Mouse (Mus musculus) heart, embryonic 15.5 days (tissue): ENCODE measurements around the gene Zfp747. TPM values are rescaled to one million over a fixed set of nuclear protein-coding genes. Genes with fewer than 3 reads are reported as not detected.
"Not testable (repeated sequence)": the region's sequence is repeated elsewhere in the genome, so short reads cannot be mapped to it uniquely, and the experiment has no call there.

ENCODE experiments used
- ATAC-seq: fragments of 200-750 bp; cut with Nextera tagmentation; replicated peaks from 2 replicates; pipeline ENCODE4 v1.8.0; 2017; ENCODE audit warnings: low read depth, moderate TSS enrichment; ENCODE audit not compliant: insufficient number of reproducible peaks, insufficient read depth, low FRiP score
- H3K27ac ChIP-seq: fragments of 300-500 bp; sonication (generic); 2 replicates; pipeline ENCODE4 v1.5.1; 2015; ENCODE audit warnings: mild to moderate bottlenecking, inconsistent platforms
- H3K27me3 ChIP-seq: fragments of 300-500 bp; sonication (generic); 2 replicates; pipeline ENCODE4 v1.6.1; 2015; ENCODE audit warnings: inconsistent platforms
- H3K36me3 ChIP-seq: fragments of 300-500 bp; sonication (generic); 2 replicates; pipeline ENCODE4 v1.6.1; 2015; ENCODE audit warnings: mild to moderate bottlenecking, inconsistent platforms
- H3K4me1 ChIP-seq: fragments of 300-500 bp; sonication (generic); replicated peaks from 2 replicates; pipeline ENCODE4 v1.6.1; 2015; ENCODE audit warnings: inconsistent platforms
- H3K4me2 ChIP-seq: fragments of 300-500 bp; sonication (generic); 2 replicates; pipeline ENCODE4 v1.6.1; 2015; ENCODE audit warnings: inconsistent platforms, mild to moderate bottlenecking, moderate library complexity
- H3K4me3 ChIP-seq: fragments of 300-500 bp; sonication (generic); 2 replicates; pipeline ENCODE4 v1.5.1; 2015; ENCODE audit warnings: mild to moderate bottlenecking, inconsistent platforms
- H3K9ac ChIP-seq: fragments of 300-500 bp; sonication (generic); 2 replicates; pipeline ENCODE4 v1.6.1; 2015; ENCODE audit warnings: mild to moderate bottlenecking, inconsistent platforms
- H3K9me3 ChIP-seq: fragments of 300-500 bp; sonication (generic); replicated peaks from 2 replicates; pipeline ENCODE4 v1.6.1; 2016; ENCODE audit warnings: inconsistent platforms
- WGBS: fragments of 180-500 bp; shearing (Covaris S2); methylation state at CpG from one replicate; pipeline ENCODE4 v1.1.7; 2015; ENCODE audit warnings: mixed read lengths; 5-methylcytosine and 5-hydroxymethylcytosine counted together
- polyA plus RNA-seq: library from polyadenylated mRNA; unstranded; fragments of >200 nt; fragmentation: Nextera tagmentation; extraction: Ambion mirVana; gene quantifications from 2 replicates; pipeline ENCODE4 v1.2.1, GENCODE M21; 2015

Zfp747 gene
- polyA plus RNA-seq, 1 experiment from 2014 or later = 4.6 TPM

GRCm38 (mm10) chr7:127366249-127366648, 9.6 kb downstream of the Zfp747 start:
- Histone ChIP-seq H3K9ac (no peak overlapping the region), H3K4me2 (no peak overlapping the region), H3K27me3 (peaks cover 11% of the 10 kb centered on the region; the same call in 1 of the 2 replicates), H3K9me3 (no peaks in the 10 kb centered on the region), H3K27ac (no peak overlapping the region), H3K4me1 (peaks cover 9% of the 10 kb centered on the region), H3K36me3 (no peaks in the 10 kb centered on the region), H3K4me3 (no peak overlapping the region)
- WGBS = 60% methylated on average over 3 of the region's 3 CpGs
- ATAC-seq = no peak

- H3K4me2 ChIP-seq = peak overlapping the region; percentile 83
- H3K9ac ChIP-seq = no peak overlapping the region
- H3K9me3 ChIP-seq = no peaks in the 10 kb centered on the region
- no peaks in the 10 kb centered on the region for H3K36me3 ChIP-seq
- ATAC-seq = no peak
- 68% methylated on average over 4 of the region's 4 CpGs for WGBS
- H3K4me3 ChIP-seq = peak overlapping the region; percentile 42
- peaks cover 20% of the 10 kb centered on the region for H3K27me3 ChIP-seq
- no peak overlapping the region for H3K27ac ChIP-seq
- peaks cover 9% of the 10 kb centered on the region for H3K4me1 ChIP-seq
These were observed 11.7 kb downstream of the Zfp747 start for GRCm38 (mm10) chr7:127364166-127364565.

- peak; percentile 18; the same call in 1 of the 2 replicates for ATAC-seq
- Histone ChIP-seq H3K36me3 (no peaks in the 10 kb centered on the region), H3K27me3 (peaks cover 21% of the 10 kb centered on the region), H3K4me1 (peaks cover 9% of the 10 kb centered on the region), H3K4me3 (peak overlapping the region; percentile 42), H3K9ac (peak overlapping the region; percentile 66), H3K27ac (no peak overlapping the region), H3K9me3 (no peaks in the 10 kb centered on the region), H3K4me2 (peak overlapping the region; percentile 83)
- 4% methylated on average over 24 of the region's 24 CpGs for WGBS
These were observed 12.4 kb downstream of the Zfp747 start for GRCm38 (mm10) chr7:127363475-127363921.

GRCm38 (mm10) chr7:127362418-127362817, 13.4 kb downstream of the Zfp747 start:
- not testable (repeated sequence) for H3K9me3 ChIP-seq, H3K4me1 ChIP-seq, ATAC-seq, H3K27ac ChIP-seq, H3K36me3 ChIP-seq
- H3K27me3 ChIP-seq = peaks cover 23% of the 10 kb centered on the region
- H3K4me2 ChIP-seq = peak overlapping the region; percentile 55
- peak overlapping the region; percentile 38; the same call in 1 of the 2 replicates for H3K9ac ChIP-seq
- H3K4me3 ChIP-seq = peak overlapping the region; percentile 38
- WGBS = 19% methylated on average over 13 of the region's 13 CpGs

- 39% methylated on average over 13 of the region's 13 CpGs for WGBS
- Histone ChIP-seq H3K36me3 (no peaks in the 10 kb centered on the region), H3K27ac (no peak overlapping the region), H3K9ac (no peak overlapping the region), H3K4me2 (no peak overlapping the region), H3K27me3 (peaks cover 25% of the 10 kb centered on the region), H3K4me3 (no peak overlapping the region), H3K9me3 (no peaks in the 10 kb centered on the region), H3K4me1 (peaks cover 9% of the 10 kb centered on the region)
- no peak for ATAC-seq
These were observed 14.4 kb downstream of the Zfp747 start for GRCm38 (mm10) chr7:127361449-127361848.

- H3K9ac ChIP-seq = no peak overlapping the region
- H3K4me3 ChIP-seq = no peak overlapping the region
- H3K36me3 ChIP-seq = no peaks in the 10 kb centered on the region
- no peak for ATAC-seq
- H3K9me3 ChIP-seq = no peaks in the 10 kb centered on the region
- no peak overlapping the region for H3K27ac ChIP-seq
- WGBS = 63% methylated on average over 4 of the region's 4 CpGs
- peaks cover 9% of the 10 kb centered on the region for H3K4me1 ChIP-seq
- H3K27me3 ChIP-seq = peaks cover 27% of the 10 kb centered on the region
- no peak overlapping the region for H3K4me2 ChIP-seq
These were observed 15.6 kb downstream of the Zfp747 start for GRCm38 (mm10) chr7:127360265-127360664.

- ATAC-seq = no peak
- H3K36me3 ChIP-seq = no peaks in the 10 kb centered on the region
- peaks cover 23% of the 10 kb centered on the region for H3K27me3 ChIP-seq
- no peak overlapping the region for H3K4me2 ChIP-seq
- no peak overlapping the region for H3K27ac ChIP-seq
- no peak overlapping the region for H3K9ac ChIP-seq
- no peak overlapping the region for H3K4me3 ChIP-seq
- WGBS = 61% methylated on average over 4 of the region's 4 CpGs
- H3K9me3 ChIP-seq = no peaks in the 10 kb centered on the region
- peaks cover 5% of the 10 kb centered on the region for H3K4me1 ChIP-seq
These were observed 17.4 kb downstream of the Zfp747 start for GRCm38 (mm10) chr7:127358472-127358871.

GRCm38 (mm10) chr7:127357871-127358270, 18.0 kb downstream of the Zfp747 start:
- no peak overlapping the region for H3K4me2 ChIP-seq
- H3K9ac ChIP-seq = no peak overlapping the region
- peaks cover 21% of the 10 kb centered on the region for H3K27me3 ChIP-seq
- WGBS = 57% methylated on average over 2 of the region's 2 CpGs
- H3K9me3 ChIP-seq = no peaks in the 10 kb centered on the region
- H3K4me1 ChIP-seq = peaks cover 3% of the 10 kb centered on the region; the same call in 1 of the 2 replicates
- no peak for ATAC-seq
- no peak overlapping the region for H3K27ac ChIP-seq
- H3K36me3 ChIP-seq = no peaks in the 10 kb centered on the region
- H3K4me3 ChIP-seq = no peak overlapping the region

GRCm38 (mm10) chr7:127355796-127356195, 20.1 kb downstream of the Zfp747 start:
- Histone ChIP-seq H3K27ac (no peak overlapping the region), H3K9me3 (no peaks in the 10 kb centered on the region), H3K9ac (no peak overlapping the region), H3K4me2 (no peak overlapping the region), H3K4me3 (no peak overlapping the region), H3K27me3 (peaks cover 15% of the 10 kb centered on the region; the same call in 1 of the 2 replicates), H3K4me1 (no peaks in the 10 kb centered on the region), H3K36me3 (no peaks in the 10 kb centered on the region)
- no peak for ATAC-seq
- WGBS = 51% methylated on average over 3 of the region's 3 CpGs

GRCm38 (mm10) chr7:127351230-127352004, 24.4 kb downstream of the Zfp747 start:
- no peak for ATAC-seq
- Histone ChIP-seq H3K4me2 (no peak overlapping the region), H3K27me3 (0 out of 2 replicates have a peak, but pooled peaks cover 1% of the 10 kb centered on the region), H3K4me3 (no peak overlapping the region), H3K36me3 (no peaks in the 10 kb centered on the region), H3K4me1 (peaks cover 7% of the 10 kb centered on the region), H3K27ac (no peak overlapping the region), H3K9ac (no peak overlapping the region), H3K9me3 (no peaks in the 10 kb centered on the region)
- WGBS = 74% methylated on average over 5 of the region's 5 CpGs

- H3K9me3 ChIP-seq = no peaks in the 10 kb centered on the region
- peak overlapping the region; percentile 81 for H3K4me3 ChIP-seq
- H3K4me1 ChIP-seq = peaks cover 31% of the 10 kb centered on the region
- peak overlapping the region; percentile 83 for H3K4me2 ChIP-seq
- peaks cover 11% of the 10 kb centered on the region for H3K36me3 ChIP-seq
- no peak for ATAC-seq
- peak overlapping the region; percentile 99 for H3K27ac ChIP-seq
- no peaks in the 10 kb centered on the region for H3K27me3 ChIP-seq
- H3K9ac ChIP-seq = peak overlapping the region; percentile 95
- whole genome bisulfite sequencing = 12% methylated on average over 8 of the region's 8 CpGs
These were observed 29.2 kb downstream of the Zfp747 start for GRCm38 (mm10) chr7:127346676-127347075.
